Mouse (Mus musculus): ENCODE measurements around the gene Bag5.

DNA sequence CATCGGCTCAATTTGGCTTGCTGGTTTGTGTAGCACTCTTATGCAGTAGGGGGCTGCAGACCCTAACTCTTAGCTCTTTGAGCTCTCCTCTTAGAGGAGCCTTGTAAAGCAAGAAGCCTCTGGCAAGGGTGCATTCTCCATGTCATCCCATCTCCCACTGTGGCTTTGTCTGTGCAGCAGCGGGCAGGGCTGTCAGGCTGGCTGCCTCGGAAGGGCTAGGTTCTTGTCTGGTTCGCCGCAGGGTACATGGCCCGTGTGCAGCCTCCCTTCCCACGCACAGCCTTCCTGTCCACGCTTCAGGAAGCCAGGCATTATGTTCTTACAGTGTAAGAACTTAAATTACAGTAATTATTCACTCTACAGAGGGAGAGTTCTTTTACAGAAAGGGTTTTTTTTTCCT is 5.6 kb upstream of the Bag5 start:
- no peak for TF ChIP-seq CTCF (IDR thresholded peaks at IDR 0.05; ENCODE audit: low read depth)
- TF ChIP-seq EP300 (IDR thresholded peaks at IDR 0.05; ENCODE audit: low read depth) = no peak

Data from liver, embryonic 14.5 days (tissue).